Mouse (Mus musculus): ENCODE measurements around the gene Tecrl.

The Tecrl gene

DNA sequence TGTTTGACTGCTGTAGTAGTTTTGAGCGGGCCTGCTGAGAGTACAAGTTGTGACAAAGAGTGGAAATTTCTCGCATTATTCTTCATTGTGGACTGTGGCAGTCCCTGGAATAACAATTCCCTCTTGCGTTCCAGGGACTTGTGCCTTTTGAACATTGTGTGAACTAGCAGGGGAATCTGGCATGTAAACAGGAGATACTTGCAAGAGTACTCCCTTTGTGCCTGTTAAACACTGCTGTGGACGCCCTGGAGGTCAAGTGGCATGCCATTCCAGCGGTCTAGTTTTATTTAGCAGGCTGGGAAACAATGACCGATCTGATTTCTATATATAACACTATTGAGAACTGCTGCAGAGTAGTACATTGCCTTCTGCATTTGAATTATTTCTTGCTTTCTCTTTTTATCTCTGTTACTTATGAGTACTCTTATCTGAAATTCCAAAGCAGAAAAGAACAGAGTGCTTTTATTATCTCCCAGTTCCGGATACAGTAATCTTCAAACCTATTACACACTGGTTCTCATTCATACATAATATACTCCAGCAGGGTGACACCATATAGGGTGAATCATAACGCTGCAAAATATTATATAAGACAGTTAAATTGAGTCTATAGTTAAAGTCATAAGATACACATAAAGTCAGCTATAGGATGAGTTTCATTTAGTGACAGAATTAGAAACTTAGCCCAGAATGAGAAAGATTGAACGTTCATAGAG lies at the start of gene Tecrl:
Gene Tecrl (minus strand): TSS at position 350 of the 716 bp plus-strand sequence.
- DNase-seq (ENCODE audit: low spot score), result no peak

DNA sequence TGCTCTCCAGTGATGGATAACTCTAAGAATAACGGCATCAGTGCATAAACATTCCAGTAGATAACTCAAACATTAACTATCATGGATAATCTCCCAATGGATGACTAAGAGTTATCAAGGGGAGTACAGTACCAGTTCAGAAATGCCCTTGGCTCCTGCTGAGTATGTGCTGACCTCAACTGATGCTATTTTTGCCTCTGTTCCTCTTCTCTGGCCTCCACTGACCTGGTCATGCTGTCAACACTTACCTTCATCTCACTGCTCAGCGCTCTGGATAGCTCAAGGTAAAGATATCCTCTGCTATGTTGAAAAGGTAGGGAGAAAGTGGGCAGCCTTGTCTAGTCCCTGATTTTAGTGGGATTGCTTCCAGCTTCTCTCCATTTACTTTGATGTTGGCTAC lies 30.0 kb upstream of the Tecrl start:
- no peak for DNase-seq (ENCODE audit: low spot score)

- no peak for DNase-seq (ENCODE audit: low spot score)
Observed at GRCm38 (mm10) chr5:83351615-83352014, 3.4 kb downstream of the Tecrl start.

GRCm38 (mm10) chr5:83339144-83339543 lies 15.9 kb downstream of the Tecrl start:
- no peak for DNase-seq (ENCODE audit: low spot score)

DNA sequence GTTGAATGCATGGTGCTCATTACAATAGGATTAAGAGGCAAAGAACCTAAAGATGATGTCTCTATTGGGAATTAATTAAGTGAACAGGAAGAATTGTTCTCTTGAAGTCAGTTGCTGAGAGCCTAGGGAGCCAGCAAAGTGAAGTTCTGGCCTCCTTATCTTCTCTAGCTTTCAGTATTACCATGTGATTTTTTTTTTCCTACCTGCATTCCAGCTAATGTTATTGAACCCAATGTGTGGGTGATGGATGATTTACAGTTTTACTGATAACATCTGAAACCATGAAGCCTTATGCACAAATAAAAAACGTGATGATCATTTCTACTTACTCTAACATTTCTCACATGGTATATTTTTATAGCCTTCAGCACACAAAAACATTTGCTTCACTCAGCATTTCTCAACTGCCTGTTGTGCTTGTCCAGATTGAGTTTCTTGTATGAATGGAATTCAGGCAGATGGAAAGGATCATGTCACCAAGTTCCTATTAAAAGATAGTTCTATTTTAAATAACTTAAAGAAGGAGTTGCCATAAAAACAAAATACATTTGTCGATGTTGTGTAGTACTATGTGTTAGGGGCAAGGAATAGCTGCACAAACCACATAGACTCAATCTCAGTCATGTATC lies 87.7 kb downstream of the Tecrl start:
- no peak for DNase-seq (ENCODE audit: low spot score)

DNA sequence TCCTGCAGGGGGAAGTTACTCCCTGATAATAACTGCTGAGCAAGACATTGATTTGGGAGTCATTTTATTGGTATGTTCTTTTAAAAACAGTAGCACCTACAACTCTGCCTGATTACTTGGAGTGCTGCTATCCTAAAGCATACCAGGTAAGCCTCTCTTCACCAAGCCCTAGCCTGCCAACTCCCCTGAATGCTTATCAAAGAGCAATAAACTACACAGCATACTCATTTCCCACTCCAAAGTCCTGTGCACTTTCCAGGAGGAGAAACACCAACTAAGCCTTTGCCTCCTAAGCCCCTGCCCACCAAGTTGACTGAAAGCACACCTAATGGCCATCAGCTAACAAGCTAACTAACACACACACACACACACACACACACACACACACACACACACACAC lies 94.9 kb downstream of the Tecrl start:
- no peak for DNase-seq (ENCODE audit: low spot score)

GRCm38 (mm10) chr5:83254141-83254540 lies 100.9 kb downstream of the Tecrl start:
- no peak for DNase-seq (ENCODE audit: low spot score)

- DNase-seq (ENCODE audit: low spot score), result no peak
Observed at GRCm38 (mm10) chr5:83238848-83239452, 116.0 kb downstream of the Tecrl start.
